Mouse (Mus musculus) C2C12 (cell line): ENCODE measurements around the gene Gm8298. TPM values are rescaled to one million over a fixed set of nuclear protein-coding genes. Genes with fewer than 3 reads are reported as not detected.
A peak's percentile ranks its signal among the peaks of the same experiment; 100 is the strongest.
"Not testable (repeated sequence)": the region's sequence is repeated elsewhere in the genome, so short reads cannot be mapped to it uniquely, and the experiment has no call there.

Experiments
- H3K27me3 ChIP-seq: one replicate; pipeline ENCODE4 v1.6.1; 2011; ENCODE audit not compliant: control insufficient read depth, insufficient read depth, insufficient read length
- H3K36me3 ChIP-seq: one replicate; pipeline ENCODE4 v1.6.1; 2011; ENCODE audit not compliant: control insufficient read depth, insufficient read depth
- H3K4me3 ChIP-seq: one replicate; pipeline ENCODE4 v1.5.1; 2011; ENCODE audit warnings: mild to moderate bottlenecking, control low read depth; ENCODE audit not compliant: poor library complexity, insufficient read depth, severe bottlenecking
- H3K79me2 ChIP-seq: one replicate; pipeline ENCODE4 v1.6.1; 2011; ENCODE audit not compliant: control insufficient read depth, insufficient read depth
- H3K79me3 ChIP-seq: one replicate; pipeline ENCODE4 v1.6.1; 2011; ENCODE audit warnings: low read depth, control low read depth
- H3ac ChIP-seq: one replicate; pipeline ENCODE3; 2011; ENCODE audit warnings: low read depth; ENCODE audit not compliant: control insufficient read depth, insufficient read length
- CEBPB ChIP-seq: IDR thresholded peaks from one replicate; pipeline ENCODE4 v1.6.1; 2011; ENCODE audit warnings: low read depth, mild to moderate bottlenecking, control low read depth, moderate library complexity
- CTCF ChIP-seq: IDR thresholded peaks from one replicate; pipeline ENCODE4 v1.5.1; 2011; ENCODE audit not compliant: control insufficient read depth, insufficient read depth, insufficient read length
- FOSL1 ChIP-seq: IDR thresholded peaks from one replicate; pipeline ENCODE4 v1.8.0; 2011; ENCODE audit warnings: mild to moderate bottlenecking, low read length; ENCODE audit not compliant: poor library complexity, insufficient read depth, severe bottlenecking
- MAX ChIP-seq: IDR thresholded peaks from one replicate; pipeline ENCODE4 v1.6.1; 2011; ENCODE audit warnings: mild to moderate bottlenecking, control low read depth
- MYOD1 ChIP-seq: IDR thresholded peaks from one replicate; pipeline ENCODE4 v1.6.1; 2011; ENCODE audit warnings: low read depth; ENCODE audit not compliant: control insufficient read depth, insufficient read length
- MYOG ChIP-seq: IDR thresholded peaks from one replicate; pipeline ENCODE4 v1.6.1; 2011; ENCODE audit not compliant: control insufficient read depth, insufficient read length; ENCODE audit errors: extremely low read depth
- USF1 ChIP-seq: IDR thresholded peaks from one replicate; pipeline ENCODE4 v1.6.1; 2011; ENCODE audit warnings: low read depth, mild to moderate bottlenecking, control low read depth, moderate library complexity
- long read RNA-seq, 2 experiments: library from polyadenylated mRNA; unstranded; transcript quantifications; one replicate each; pipeline ENCODE4 v2.0.0; 2019 to 2020
- polyA plus RNA-seq: library from polyadenylated mRNA; unstranded; fragments of >200 nt; fragmentation: generic; extraction: Trizol; gene quantifications from one replicate; pipeline ENCODE4 v1.2.1, GENCODE M21; 2012; ENCODE audit warnings: missing spikeins

The Gm8298 gene
- polyA plus RNA-seq = not detected
- long read RNA-seq, experiment 1 = 0 reads
- long read RNA-seq, experiment 2 = 0 reads

DNA sequence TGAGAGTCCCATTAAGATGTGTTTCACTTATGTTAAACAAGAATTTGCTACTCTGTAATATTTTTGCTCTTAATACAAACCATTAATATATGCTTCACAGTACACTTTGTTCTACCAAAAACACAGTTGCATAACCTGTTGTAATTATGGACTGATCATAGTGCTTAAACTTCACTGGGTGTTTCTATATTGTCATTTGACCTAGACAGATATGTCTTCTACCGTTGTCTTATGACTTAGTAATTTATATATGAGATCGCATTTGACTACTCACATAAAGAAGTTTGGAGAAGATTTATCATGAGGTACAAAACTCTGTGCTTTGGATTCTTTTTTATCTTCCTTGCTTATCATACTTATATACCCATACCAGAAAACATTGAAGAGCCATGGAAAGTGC is at the start of gene Gm8298:
Gm8298 (plus strand) TSS at position 301 of the 400 bp plus-strand sequence.
- Histone ChIP-seq H3ac (no peak within 1 kb of the TSS), H3K27me3 (no peaks in the 10 kb centered on the region), H3K36me3 (no peaks in the 10 kb centered on the region), H3K79me3 (no peaks in the 10 kb centered on the region), H3K4me3 (no peak within 1 kb of the TSS), H3K79me2 (no peaks in the 10 kb centered on the region)
- TF ChIP-seq CTCF (no peak), MYOD1 (no peak), USF1 (no peak), MAX (no peak), MYOG (no peak), FOSL1 (no peak)

DNA sequence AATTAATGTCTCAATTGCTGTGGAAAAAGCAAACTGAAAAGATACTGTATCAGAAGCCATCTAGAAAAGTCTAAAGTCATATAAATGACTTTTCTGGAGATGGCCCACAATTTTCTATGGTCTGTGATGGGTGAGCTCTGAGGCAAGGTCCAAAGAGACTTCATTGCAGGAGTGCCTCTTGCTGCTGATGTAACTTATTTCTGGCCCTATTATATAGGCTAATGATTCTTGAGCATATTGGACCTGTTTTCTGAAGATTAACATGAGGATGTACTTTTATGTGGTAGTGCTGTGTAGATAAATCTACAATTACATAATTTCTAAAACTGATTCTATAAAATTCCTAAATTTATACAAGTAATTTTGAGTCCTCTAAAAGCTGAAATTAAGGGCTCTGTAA is 47.7 kb upstream of the Gm8298 start:
- Histone ChIP-seq H3ac (no peak overlapping the region), H3K36me3 (no peaks in the 10 kb centered on the region), H3K4me3 (no peak overlapping the region), H3K79me2 (no peaks in the 10 kb centered on the region), H3K79me3 (no peaks in the 10 kb centered on the region), H3K27me3 (no peaks in the 10 kb centered on the region)
- no peak for TF ChIP-seq FOSL1

DNA sequence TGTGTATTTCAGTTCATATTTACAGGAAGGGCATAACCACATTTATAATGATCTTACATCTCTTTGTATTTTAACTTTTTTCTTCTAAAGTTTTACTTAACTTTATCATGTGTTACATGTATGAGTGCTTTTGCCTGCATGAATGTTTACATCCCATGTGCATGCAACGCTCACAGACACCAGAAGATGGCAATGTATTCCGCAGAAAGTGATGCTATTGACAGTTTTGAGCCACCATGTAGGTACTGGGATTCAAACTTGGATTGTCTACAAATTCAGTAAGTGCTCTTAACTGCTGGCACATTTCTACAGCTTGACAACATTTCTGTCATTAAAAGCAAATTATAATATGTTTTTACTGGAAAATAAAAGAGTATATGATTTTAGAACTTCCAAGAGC is 9.9 kb downstream of the Gm8298 start:
- no peak overlapping the region for H3K4me3 ChIP-seq
- no peaks in the 10 kb centered on the region for H3K36me3 ChIP-seq
- no peaks in the 10 kb centered on the region for H3K79me2 ChIP-seq
- no peaks in the 10 kb centered on the region for H3K27me3 ChIP-seq
- TF ChIP-seq CTCF (peak; percentile 42), CEBPB (no peak)
- H3K79me3 ChIP-seq = no peaks in the 10 kb centered on the region
- H3ac ChIP-seq = no peak overlapping the region

DNA sequence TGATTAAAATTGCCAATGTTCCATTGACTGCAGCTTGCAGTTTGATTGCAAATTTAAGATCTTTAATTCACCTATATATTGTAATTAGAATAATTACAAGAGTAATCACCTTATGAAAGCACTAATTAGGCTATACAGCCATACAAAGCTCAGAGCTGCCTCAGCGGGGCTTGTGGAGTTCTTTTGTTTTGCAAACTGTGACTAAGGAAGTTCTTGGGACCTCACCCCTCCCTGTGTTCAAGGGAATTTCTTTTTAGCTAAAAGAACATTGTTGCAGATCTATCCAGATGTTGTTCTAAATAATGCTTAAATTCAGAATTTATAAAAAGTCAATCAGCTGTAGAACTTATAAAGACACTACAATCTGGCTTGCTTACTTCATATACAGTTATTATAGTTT is 16.8 kb downstream of the Gm8298 start:
- H3K79me2 ChIP-seq, H3ac ChIP-seq, H3K79me3 ChIP-seq, H3K36me3 ChIP-seq, H3K4me3 ChIP-seq, H3K27me3 ChIP-seq: not testable (repeated sequence)

DNA sequence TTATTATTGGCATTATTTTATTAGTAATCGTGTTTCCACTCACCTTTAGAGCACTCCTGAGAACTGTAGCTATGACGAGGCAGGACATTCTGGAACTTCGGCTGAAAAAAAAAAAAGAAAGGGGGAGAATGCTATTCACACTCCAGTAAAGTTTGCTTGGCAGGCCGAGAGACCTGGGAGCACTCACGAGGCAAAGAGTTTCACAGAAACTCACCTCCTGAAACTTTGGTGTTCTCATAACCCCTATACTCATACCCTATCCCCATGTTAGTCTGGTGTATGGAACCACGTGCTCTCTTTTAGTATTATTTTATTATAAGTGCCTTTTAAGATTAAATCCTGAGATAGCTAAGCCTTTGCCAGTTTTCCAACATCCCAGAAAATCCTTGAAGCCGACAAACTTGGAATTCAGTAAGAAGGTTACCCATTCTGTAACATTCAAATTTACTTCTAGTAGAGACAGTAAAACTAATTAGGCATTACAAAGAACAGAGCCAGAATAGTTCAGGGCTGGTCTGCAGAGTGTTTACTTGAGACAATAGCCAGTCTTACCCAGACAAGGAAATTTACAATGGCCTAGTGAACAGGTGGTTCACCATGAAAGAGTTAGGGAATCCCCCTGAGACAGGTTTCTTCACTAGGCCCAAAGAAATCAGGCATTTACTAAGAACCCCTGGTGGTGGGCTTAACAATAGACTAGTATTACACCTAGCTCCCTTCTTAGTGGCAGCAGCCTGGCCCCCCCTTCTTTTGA is 19.1 kb downstream of the Gm8298 start:
- H3K79me2 ChIP-seq, H3K36me3 ChIP-seq, H3K79me3 ChIP-seq, H3K4me3 ChIP-seq, H3K27me3 ChIP-seq, H3ac ChIP-seq: not testable (repeated sequence)

DNA sequence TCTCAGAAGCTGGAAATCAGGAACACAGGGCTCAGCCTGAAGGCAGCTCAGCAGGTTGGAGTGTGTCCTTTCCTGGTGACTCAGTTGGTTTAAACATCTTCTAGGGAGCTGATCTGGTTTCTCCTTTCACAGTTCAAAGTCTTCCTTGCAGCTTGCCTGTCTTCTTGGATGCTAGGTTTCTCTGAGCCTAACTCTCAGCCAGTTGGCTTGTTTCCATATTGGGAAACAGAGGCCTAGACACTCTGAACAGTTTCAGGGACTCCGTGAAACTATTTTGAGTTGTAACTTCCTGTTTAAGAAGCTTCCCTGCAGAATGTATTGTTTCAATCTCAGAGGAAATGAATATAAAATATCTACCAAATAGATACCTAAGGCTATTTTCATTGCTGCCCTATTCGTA is 32.4 kb downstream of the Gm8298 start:
- TF ChIP-seq MYOG = no peak
- TF ChIP-seq CEBPB = no peak
- no peak for TF ChIP-seq FOSL1
- TF ChIP-seq USF1 = no peak
- no peak for TF ChIP-seq MAX
- TF ChIP-seq MYOD1 = no peak
- TF ChIP-seq CTCF = no peak
- Histone ChIP-seq H3K79me2 (no peaks in the 10 kb centered on the region), H3K27me3 (no peaks in the 10 kb centered on the region), H3ac (no peak overlapping the region), H3K4me3 (no peak overlapping the region), H3K36me3 (no peaks in the 10 kb centered on the region), H3K79me3 (no peaks in the 10 kb centered on the region)

DNA sequence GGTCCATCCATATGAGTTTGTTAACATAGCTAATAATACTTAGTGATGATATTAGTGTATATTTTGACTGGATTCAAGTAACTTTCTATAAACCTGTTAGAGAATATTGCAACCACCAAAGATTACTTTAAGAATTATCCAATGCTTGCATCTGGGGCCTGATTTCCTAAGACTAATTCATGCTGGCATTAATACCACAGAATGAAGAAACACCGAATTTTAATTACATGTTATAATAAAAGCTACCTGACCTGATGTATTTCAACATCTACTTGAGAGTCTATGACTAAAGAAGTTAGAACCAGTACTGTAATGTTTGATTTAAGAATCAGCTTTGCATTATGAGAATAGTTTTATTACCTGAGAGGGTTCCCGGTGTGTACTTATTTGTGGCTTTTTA is 64.1 kb downstream of the Gm8298 start, which contains the start of gene C130079G13Rik:
C130079G13Rik (plus strand) TSS at position 301 of the 400 bp plus-strand sequence.
- no peak for TF ChIP-seq MAX
- no peaks in the 10 kb centered on the region for H3K27me3 ChIP-seq

More for the DNA sequence above, 64.1 kb downstream of the Gm8298 start, which contains the start of gene C130079G13Rik:
- Histone ChIP-seq H3K79me2 (no peaks in the 10 kb centered on the region), H3K4me3 (no peak within 1 kb of the TSS), H3K79me3 (no peaks in the 10 kb centered on the region), H3ac (no peak within 1 kb of the TSS), H3K36me3 (no peaks in the 10 kb centered on the region)

Other genes starting within 250 kb of the Gm8298 start
- gene Gm5538, start 131.3 kb upstream of the Gm8298 start, polyA plus RNA-seq = not detected
- not detected for gene C130079G13Rik, start 64.2 kb downstream of the Gm8298 start, polyA plus RNA-seq
- gene Aadacl2, start 145.7 kb downstream of the Gm8298 start, polyA plus RNA-seq = not detected
- gene Aadac, start 164.7 kb downstream of the Gm8298 start, polyA plus RNA-seq = not detected
- gene Sucnr1, start 220.8 kb downstream of the Gm8298 start, polyA plus RNA-seq = not detected